Mouse (Mus musculus): Measurements from ENCODE around the gene Adgrf1.

The Adgrf1 gene

GRCm38 (mm10) chr17:43270161-43270560, at the start of gene Adgrf1:
Gene Adgrf1, plus strand, starts transcription at chr17:43270329.
- DNase-seq (ENCODE audit: low spot score) = no peak

GRCm38 (mm10) chr17:43226101-43226500, 44.0 kb upstream of the Adgrf1 start:
- DNase-seq (ENCODE audit: low spot score) = no peak

GRCm38 (mm10) chr17:43229621-43230513, 40.3 kb upstream of the Adgrf1 start:
- DNase-seq (ENCODE audit: low spot score) = peak; percentile 74

GRCm38 (mm10) chr17:43230821-43231220, 39.3 kb upstream of the Adgrf1 start:
- no peak for DNase-seq (ENCODE audit: low spot score)

GRCm38 (mm10) chr17:43232769-43233168, 37.4 kb upstream of the Adgrf1 start:
- DNase-seq (ENCODE audit: low spot score) = no peak

- no peak for DNase-seq (ENCODE audit: low spot score)
Measured at GRCm38 (mm10) chr17:43236656-43237250, 33.4 kb upstream of the Adgrf1 start.

GRCm38 (mm10) chr17:43239035-43239434, 31.1 kb upstream of the Adgrf1 start:
- no peak for DNase-seq (ENCODE audit: low spot score)

- DNase-seq (ENCODE audit: low spot score) = peak; percentile 68
Measured at GRCm38 (mm10) chr17:43241134-43241533, 29.0 kb upstream of the Adgrf1 start.

- no peak for DNase-seq (ENCODE audit: low spot score)
Measured at GRCm38 (mm10) chr17:43242609-43243008, 27.5 kb upstream of the Adgrf1 start.

- DNase-seq (ENCODE audit: low spot score) = no peak
Measured at GRCm38 (mm10) chr17:43245364-43245763, 24.8 kb upstream of the Adgrf1 start.

GRCm38 (mm10) chr17:43247245-43247644, 22.9 kb upstream of the Adgrf1 start:
- DNase-seq (ENCODE audit: low spot score) = no peak

- DNase-seq (ENCODE audit: low spot score) = no peak
Measured at GRCm38 (mm10) chr17:43249645-43250044, 20.5 kb upstream of the Adgrf1 start.

- peak; percentile 61 for DNase-seq (ENCODE audit: low spot score)
Measured at GRCm38 (mm10) chr17:43251249-43252125, 18.6 kb upstream of the Adgrf1 start.

- DNase-seq (ENCODE audit: low spot score) = no peak
Measured at GRCm38 (mm10) chr17:43252846-43253245, 17.3 kb upstream of the Adgrf1 start.

- DNase-seq (ENCODE audit: low spot score) = no peak
Measured at GRCm38 (mm10) chr17:43254261-43254660, 15.9 kb upstream of the Adgrf1 start.

GRCm38 (mm10) chr17:43256536-43257135, 13.5 kb upstream of the Adgrf1 start:
- no peak for DNase-seq (ENCODE audit: low spot score)

- no peak for DNase-seq (ENCODE audit: low spot score)
Measured at GRCm38 (mm10) chr17:43257699-43258098, 12.4 kb upstream of the Adgrf1 start.

- DNase-seq (ENCODE audit: low spot score) = no peak
Measured at GRCm38 (mm10) chr17:43261937-43262336, 8.2 kb upstream of the Adgrf1 start.

- no peak for DNase-seq (ENCODE audit: low spot score)
Measured at GRCm38 (mm10) chr17:43264739-43265138, 5.4 kb upstream of the Adgrf1 start.

- peak; percentile 86 for DNase-seq (ENCODE audit: low spot score)
Measured at GRCm38 (mm10) chr17:43265178-43265837, 4.8 kb upstream of the Adgrf1 start.

- no peak for DNase-seq (ENCODE audit: low spot score)
Measured at GRCm38 (mm10) chr17:43265944-43266343, 4.2 kb upstream of the Adgrf1 start.

All from testis, postnatal 10 days (tissue).